Mouse (Mus musculus) liver, postnatal 0 days (tissue): ENCODE results near the gene 1810037I17Rik.

Source experiments
- CTCF ChIP-seq: sonication (generic); IDR thresholded peaks from 2 replicates; pipeline ENCODE4 v1.5.1; 2016; ENCODE audit warnings: antibody characterized with exemption, low read depth
- EP300 ChIP-seq: IDR thresholded peaks from 2 replicates; pipeline ENCODE4 v1.6.1; 2016; ENCODE audit warnings: antibody characterized with exemption, low read depth, mild to moderate bottlenecking

DNA sequence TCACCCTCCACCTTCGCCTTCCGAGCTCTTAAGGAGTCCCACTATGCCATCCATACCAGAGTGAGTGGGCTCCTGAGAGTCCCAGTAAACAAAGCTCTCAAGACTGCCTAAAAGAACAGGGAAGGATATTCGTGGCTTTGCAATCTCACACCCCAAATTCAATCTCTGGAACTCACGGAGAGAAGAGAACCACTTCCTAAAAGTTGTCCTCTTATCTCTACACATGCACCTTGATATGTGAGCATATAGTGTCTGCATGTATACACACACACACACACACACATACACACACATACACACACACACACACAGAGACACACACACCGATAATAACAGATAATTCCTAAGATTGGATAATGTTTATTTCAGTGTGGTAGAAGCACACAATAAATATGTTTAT, 8.5 kb upstream of the 1810037I17Rik start:
- TF ChIP-seq CTCF (no peak), EP300 (no peak)
